Mouse (Mus musculus): ENCODE measurements at regions not wholly inside any gene's neighbourhood (a gene's known extent, or its start where the extent isn't known, plus 50 kb on each side); places are given as distances from the start of the nearest gene placed in this dataset.

GRCm38 (mm10) chr15:31126999-31127398, 97.1 kb upstream of the Dap start:
- 44% methylated on average over 3 of the region's 3 CpGs for WGBS
- H3K27ac ChIP-seq (ENCODE audit: low read length) = no peak overlapping the region
- no peaks in the 10 kb centered on the region for H3K27me3 ChIP-seq (ENCODE audit: control insufficient read depth, insufficient read depth, low read length)
- H3K9ac ChIP-seq (ENCODE audit: low read length) = no peak overlapping the region
- no peaks in the 10 kb centered on the region for H3K9me3 ChIP-seq (replicated peaks; ENCODE audit: control insufficient read depth, low read length)
- no peaks in the 10 kb centered on the region for H3K4me1 ChIP-seq (ENCODE audit: control insufficient read depth, insufficient read depth, low read length)
- no peak overlapping the region for H3K4me2 ChIP-seq (ENCODE audit: low read depth, low read length)
- ATAC-seq (ENCODE audit: insufficient read depth, low FRiP score) = no peak
- no peak overlapping the region for H3K4me3 ChIP-seq (replicated peaks; ENCODE audit: low read length)
- no peaks in the 10 kb centered on the region for H3K36me3 ChIP-seq (ENCODE audit: control insufficient read depth, insufficient read depth, low read length)

- no peak for ATAC-seq (ENCODE audit: insufficient read depth, low FRiP score)
- H3K27me3 ChIP-seq (ENCODE audit: control insufficient read depth, insufficient read depth, low read length) = no peaks in the 10 kb centered on the region
- no peak overlapping the region for H3K27ac ChIP-seq (ENCODE audit: low read length)
- H3K4me1 ChIP-seq (ENCODE audit: control insufficient read depth, insufficient read depth, low read length) = no peaks in the 10 kb centered on the region
- no peak overlapping the region for H3K4me2 ChIP-seq (ENCODE audit: low read depth, low read length)
- no peaks in the 10 kb centered on the region for H3K36me3 ChIP-seq (ENCODE audit: control insufficient read depth, insufficient read depth, low read length)
- no peak overlapping the region for H3K4me3 ChIP-seq (replicated peaks; ENCODE audit: low read length)
- no peaks in the 10 kb centered on the region for H3K9me3 ChIP-seq (replicated peaks; ENCODE audit: control insufficient read depth, low read length)
- H3K9ac ChIP-seq (ENCODE audit: low read length) = no peak overlapping the region
- 70% methylated on average over 7 of the region's 7 CpGs for WGBS
Observed at GRCm38 (mm10) chr15:31134891-31135290, 89.2 kb upstream of the Dap start.

- Histone ChIP-seq H3K4me2 (ENCODE audit: low read depth, low read length) (no peak overlapping the region), H3K36me3 (ENCODE audit: control insufficient read depth, insufficient read depth, low read length) (no peaks in the 10 kb centered on the region), H3K9ac (ENCODE audit: low read length) (no peak overlapping the region), H3K9me3 (replicated peaks; ENCODE audit: control insufficient read depth, low read length) (no peaks in the 10 kb centered on the region), H3K4me1 (ENCODE audit: control insufficient read depth, insufficient read depth, low read length) (no peaks in the 10 kb centered on the region), H3K4me3 (replicated peaks; ENCODE audit: low read length) (no peak overlapping the region), H3K27me3 (ENCODE audit: control insufficient read depth, insufficient read depth, low read length) (no peaks in the 10 kb centered on the region), H3K27ac (ENCODE audit: low read length) (no peak overlapping the region)
- WGBS = 86% methylated on average over 6 of the region's 6 CpGs
- no peak for ATAC-seq (ENCODE audit: insufficient read depth, low FRiP score)
Observed at GRCm38 (mm10) chr15:31138637-31139036, 85.5 kb upstream of the Dap start.

DNA sequence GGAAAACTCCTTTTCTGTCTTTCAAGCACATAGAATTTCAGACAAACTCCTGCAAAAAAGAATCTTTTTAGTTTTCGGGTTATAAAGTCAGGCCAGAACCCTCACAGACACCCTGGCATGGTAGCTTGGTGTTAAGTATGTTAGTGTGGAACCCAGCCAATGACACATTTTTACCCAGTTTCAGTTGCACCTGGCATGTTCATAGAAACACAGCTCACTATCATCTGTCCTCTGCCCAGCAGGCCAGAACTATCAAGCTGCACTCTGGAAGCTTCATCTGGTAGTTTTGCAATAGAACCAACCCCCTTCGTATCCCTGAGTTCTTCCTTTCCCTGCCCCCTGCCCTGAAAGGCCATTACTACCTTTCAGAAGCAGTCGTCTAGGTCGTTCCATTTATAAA, 82.4 kb upstream of the Dap start:
- H3K4me1 ChIP-seq (ENCODE audit: control insufficient read depth, insufficient read depth, low read length) = no peaks in the 10 kb centered on the region

GRCm38 (mm10) chr15:31148251-31149145, 75.6 kb upstream of the Dap start:
- WGBS = 88% methylated on average over 10 of the region's 10 CpGs
- no peaks in the 10 kb centered on the region for H3K4me1 ChIP-seq (ENCODE audit: control insufficient read depth, insufficient read depth, low read length)

More for the DNA sequence above, 82.4 kb upstream of the Dap start:
- no peaks in the 10 kb centered on the region for H3K9me3 ChIP-seq (replicated peaks; ENCODE audit: control insufficient read depth, low read length)
- H3K4me3 ChIP-seq (replicated peaks; ENCODE audit: low read length) = no peak overlapping the region
- H3K27ac ChIP-seq (ENCODE audit: low read length) = no peak overlapping the region
- ATAC-seq (ENCODE audit: insufficient read depth, low FRiP score) = no peak
- H3K9ac ChIP-seq (ENCODE audit: low read length) = no peak overlapping the region
- WGBS = 75% methylated on average over 4 of the region's 4 CpGs
- H3K4me2 ChIP-seq (ENCODE audit: low read depth, low read length) = no peak overlapping the region
- no peaks in the 10 kb centered on the region for H3K27me3 ChIP-seq (ENCODE audit: control insufficient read depth, insufficient read depth, low read length)
- no peaks in the 10 kb centered on the region for H3K36me3 ChIP-seq (ENCODE audit: control insufficient read depth, insufficient read depth, low read length)

GRCm38 (mm10) chr15:31149855-31150254, 74.3 kb upstream of the Dap start:
- WGBS = 73% methylated on average over 2 of the region's 2 CpGs
- ATAC-seq (ENCODE audit: insufficient read depth, low FRiP score) = no peak
- H3K4me2 ChIP-seq (ENCODE audit: low read depth, low read length) = no peak overlapping the region
- H3K27ac ChIP-seq (ENCODE audit: low read length) = no peak overlapping the region
- no peaks in the 10 kb centered on the region for H3K27me3 ChIP-seq (ENCODE audit: control insufficient read depth, insufficient read depth, low read length)
- no peak overlapping the region for H3K4me3 ChIP-seq (replicated peaks; ENCODE audit: low read length)
- H3K9me3 ChIP-seq (replicated peaks; ENCODE audit: control insufficient read depth, low read length) = no peaks in the 10 kb centered on the region
- no peaks in the 10 kb centered on the region for H3K4me1 ChIP-seq (ENCODE audit: control insufficient read depth, insufficient read depth, low read length)
- H3K36me3 ChIP-seq (ENCODE audit: control insufficient read depth, insufficient read depth, low read length) = no peaks in the 10 kb centered on the region
- no peak overlapping the region for H3K9ac ChIP-seq (ENCODE audit: low read length)

More at GRCm38 (mm10) chr15:31148251-31149145, 75.6 kb upstream of the Dap start:
- Histone ChIP-seq H3K9me3 (replicated peaks; ENCODE audit: control insufficient read depth, low read length) (no peaks in the 10 kb centered on the region), H3K9ac (ENCODE audit: low read length) (no peak overlapping the region), H3K27me3 (ENCODE audit: control insufficient read depth, insufficient read depth, low read length) (no peaks in the 10 kb centered on the region), H3K4me2 (ENCODE audit: low read depth, low read length) (no peak overlapping the region), H3K4me3 (replicated peaks; ENCODE audit: low read length) (no peak overlapping the region), H3K27ac (ENCODE audit: low read length) (no peak overlapping the region), H3K36me3 (ENCODE audit: control insufficient read depth, insufficient read depth, low read length) (no peaks in the 10 kb centered on the region)
- ATAC-seq (ENCODE audit: insufficient read depth, low FRiP score) = no peak

DNA sequence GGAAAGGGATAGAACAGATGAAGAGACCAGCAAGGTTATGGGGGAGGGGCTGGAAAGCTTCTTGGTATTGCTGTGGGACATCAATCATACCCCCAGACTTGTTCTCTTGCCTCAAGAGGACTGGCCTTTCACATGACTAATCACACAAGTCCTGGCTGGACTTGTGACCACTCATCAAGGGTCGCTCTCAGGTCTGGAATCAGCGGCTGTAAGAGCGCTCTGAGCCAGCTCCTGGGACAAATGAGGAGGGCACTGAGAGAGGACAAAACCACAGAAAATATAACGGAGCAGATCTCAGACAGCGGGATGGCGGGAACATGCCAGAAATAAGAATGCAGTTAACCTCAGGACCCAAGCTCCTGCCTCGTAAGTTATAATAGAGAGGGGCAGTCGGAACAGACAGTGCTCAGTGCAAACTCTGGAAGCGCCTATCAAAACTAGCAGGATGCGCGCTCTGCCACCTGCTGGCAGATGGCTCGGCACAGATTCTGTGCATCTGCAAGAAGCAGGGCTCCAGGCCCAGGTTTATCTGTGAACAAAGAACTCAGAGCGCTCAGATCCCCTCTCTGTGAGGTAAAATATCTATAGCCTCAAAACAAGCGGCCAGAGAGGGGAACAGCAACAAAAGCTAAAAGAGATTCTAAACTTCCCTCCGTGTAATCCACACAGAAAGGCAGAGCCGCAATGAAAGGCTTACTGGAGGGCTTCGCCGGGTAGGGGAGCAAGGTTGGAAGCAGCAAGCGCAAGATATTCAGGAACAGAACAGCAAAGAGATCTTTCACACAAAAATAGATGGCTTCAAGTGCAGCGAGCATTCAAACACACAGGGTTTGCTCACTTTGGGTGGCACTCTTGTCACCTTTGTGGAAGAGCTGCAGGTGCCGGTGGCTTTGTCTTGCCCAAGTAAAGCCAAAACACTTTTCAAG, 73.3 kb upstream of the Dap start:
- no peak for ATAC-seq (ENCODE audit: insufficient read depth, low FRiP score)
- no peaks in the 10 kb centered on the region for H3K9me3 ChIP-seq (replicated peaks; ENCODE audit: control insufficient read depth, low read length)

GRCm38 (mm10) chr15:31155141-31155540, 69.0 kb upstream of the Dap start:
- H3K4me1 ChIP-seq (ENCODE audit: control insufficient read depth, insufficient read depth, low read length) = no peaks in the 10 kb centered on the region
- no peak overlapping the region for H3K4me2 ChIP-seq (ENCODE audit: low read depth, low read length)
- no peaks in the 10 kb centered on the region for H3K27me3 ChIP-seq (ENCODE audit: control insufficient read depth, insufficient read depth, low read length)
- no peak overlapping the region for H3K9ac ChIP-seq (ENCODE audit: low read length)
- WGBS = 34% methylated on average over 9 of the region's 9 CpGs
- no peaks in the 10 kb centered on the region for H3K9me3 ChIP-seq (replicated peaks; ENCODE audit: control insufficient read depth, low read length)
- H3K27ac ChIP-seq (ENCODE audit: low read length) = no peak overlapping the region
- H3K36me3 ChIP-seq (ENCODE audit: control insufficient read depth, insufficient read depth, low read length) = no peaks in the 10 kb centered on the region
- no peak for ATAC-seq (ENCODE audit: insufficient read depth, low FRiP score)
- H3K4me3 ChIP-seq (replicated peaks; ENCODE audit: low read length) = no peak overlapping the region

More for the DNA sequence above, 73.3 kb upstream of the Dap start:
- 44% methylated on average over 21 of the region's 21 CpGs for WGBS
- Histone ChIP-seq H3K27ac (ENCODE audit: low read length) (no peak overlapping the region), H3K4me3 (replicated peaks; ENCODE audit: low read length) (no peak overlapping the region), H3K27me3 (ENCODE audit: control insufficient read depth, insufficient read depth, low read length) (no peaks in the 10 kb centered on the region), H3K4me2 (ENCODE audit: low read depth, low read length) (no peak overlapping the region), H3K4me1 (ENCODE audit: control insufficient read depth, insufficient read depth, low read length) (no peaks in the 10 kb centered on the region), H3K36me3 (ENCODE audit: control insufficient read depth, insufficient read depth, low read length) (no peaks in the 10 kb centered on the region), H3K9ac (ENCODE audit: low read length) (no peak overlapping the region)

GRCm38 (mm10) chr15:31166543-31167105, 57.5 kb upstream of the Dap start:
- no peak overlapping the region for H3K4me2 ChIP-seq (ENCODE audit: low read depth, low read length)
- H3K36me3 ChIP-seq (ENCODE audit: control insufficient read depth, insufficient read depth, low read length) = no peaks in the 10 kb centered on the region
- H3K9ac ChIP-seq (ENCODE audit: low read length) = no peak overlapping the region
- no peak for ATAC-seq (ENCODE audit: insufficient read depth, low FRiP score)
- H3K27ac ChIP-seq (ENCODE audit: low read length) = no peak overlapping the region
- WGBS = 68% methylated on average over 9 of the region's 9 CpGs
- H3K27me3 ChIP-seq (ENCODE audit: control insufficient read depth, insufficient read depth, low read length) = no peaks in the 10 kb centered on the region
- no peaks in the 10 kb centered on the region for H3K4me1 ChIP-seq (ENCODE audit: control insufficient read depth, insufficient read depth, low read length)
- H3K4me3 ChIP-seq (replicated peaks; ENCODE audit: low read length) = no peak overlapping the region
- H3K9me3 ChIP-seq (replicated peaks; ENCODE audit: control insufficient read depth, low read length) = no peaks in the 10 kb centered on the region

Measured in stomach, embryonic 16.5 days (tissue).